Mouse (Mus musculus) neutrophil, adult 5-6 weeks (primary cell): ENCODE data around the gene Atg7. TPM values are rescaled to one million over a fixed set of nuclear protein-coding genes. Genes with fewer than 3 reads are reported as not detected.
A peak's percentile ranks its signal among the peaks of the same experiment; 100 is the strongest.
"Not testable (repeated sequence)": the region's sequence is repeated elsewhere in the genome, so short reads cannot be mapped to it uniquely, and the experiment has no call there.

ENCODE experiments used
- ATAC-seq: fragments of 151-379, 151-347 bp; 2 replicates; pipeline ENCODE4 v1.8.0; 2017; ENCODE audit warnings: mild to moderate bottlenecking, moderate TSS enrichment; ENCODE audit not compliant: insufficient number of reproducible peaks, poor library complexity, low FRiP score, severe bottlenecking; ENCODE audit errors: extremely low read depth
- total RNA-seq: library from RNA; stranded (forward); fragments of 200-1000 nt; gene quantifications from 2 replicates; pipeline ENCODE4 v1.2.3, GENCODE M21; 2017

Atg7 gene
- total RNA-seq, 1 experiment from 2014 or later = 74.5 TPM

DNA sequence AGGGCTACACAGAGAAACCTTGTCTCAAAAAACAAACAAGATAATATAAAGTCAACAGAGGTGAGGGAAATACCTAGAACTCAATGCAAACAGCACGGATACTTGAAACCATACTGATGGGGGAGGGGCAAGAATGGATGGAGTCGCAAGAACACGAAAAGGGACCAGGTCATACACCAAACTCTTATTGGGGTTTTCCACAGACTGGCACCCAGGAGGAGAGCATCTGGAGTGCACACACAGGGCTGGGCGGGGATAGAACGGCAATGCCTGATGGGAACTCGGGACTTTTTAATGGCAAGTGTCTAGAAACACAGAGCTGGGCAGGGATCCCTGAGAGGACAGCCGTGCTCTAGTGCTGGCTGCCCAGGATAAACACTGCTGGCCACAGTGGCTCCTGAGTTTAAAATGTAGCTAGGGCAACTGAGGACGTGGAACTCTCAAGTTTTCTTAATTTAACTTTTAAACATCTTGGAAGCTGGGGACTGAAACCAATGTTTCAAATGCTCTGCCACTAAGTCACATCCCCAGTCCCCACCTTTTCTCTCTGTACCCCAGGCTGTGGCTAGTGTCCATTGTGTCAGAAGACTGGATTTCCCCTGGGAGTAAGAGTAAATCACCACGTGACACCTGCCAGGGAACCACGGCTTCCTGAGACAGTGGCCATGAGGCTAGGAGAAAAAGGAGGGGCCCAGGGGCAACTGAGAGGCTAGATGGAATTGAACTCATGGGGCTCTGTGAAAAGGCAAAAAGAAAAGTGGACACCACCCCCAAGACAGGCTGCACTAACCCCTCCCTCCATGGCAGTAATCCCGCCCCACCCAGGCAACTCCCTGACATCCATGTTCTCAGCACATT, 243.8 kb downstream of the Atg7 start:
- ATAC-seq = no peak

DNA sequence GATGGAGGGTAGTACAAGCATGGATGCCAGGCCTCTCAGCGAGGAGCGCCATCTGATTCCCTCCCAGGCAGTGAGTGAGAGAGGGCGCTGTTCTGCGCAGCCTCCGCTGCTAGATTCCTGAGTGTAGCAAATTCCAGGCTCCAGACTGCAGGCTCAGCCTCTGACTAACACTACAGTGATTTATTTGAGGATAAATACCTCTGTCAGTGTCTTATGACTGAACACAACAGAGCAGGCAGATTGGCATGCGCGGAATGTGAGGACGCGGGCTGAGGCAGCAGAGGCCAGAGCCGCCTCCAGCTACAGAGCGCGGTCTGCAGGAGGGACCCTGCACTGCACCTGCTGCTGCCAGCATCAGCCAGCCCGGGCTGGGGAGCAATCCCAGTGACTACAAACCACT, 246.0 kb downstream of the Atg7 start:
- ATAC-seq = no peak

- not testable (repeated sequence) for ATAC-seq
Measured at GRCm38 (mm10) chr6:114889971-114890370, 247.1 kb downstream of the Atg7 start.

- ATAC-seq = no peak
Measured at GRCm38 (mm10) chr6:114890411-114891115, 247.7 kb downstream of the Atg7 start.

DNA sequence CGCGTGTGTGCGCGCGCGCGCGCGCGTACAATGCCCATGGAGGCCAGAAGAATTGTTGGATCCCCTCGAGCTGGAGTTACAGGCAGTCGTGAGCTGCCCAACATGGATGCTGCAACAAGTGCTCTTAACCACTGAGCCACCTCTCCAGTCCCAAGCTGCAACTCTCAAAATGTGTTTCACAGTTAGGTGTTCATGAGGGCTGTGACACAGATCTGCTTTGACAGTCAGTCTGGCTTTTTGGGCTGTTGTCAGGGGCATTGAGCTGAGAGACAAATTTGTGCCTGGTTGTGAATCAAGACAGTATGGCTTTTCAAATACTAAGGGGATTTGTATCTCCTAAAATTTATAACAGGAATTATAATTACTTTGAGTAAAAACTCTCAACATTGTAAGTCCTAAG, 248.4 kb downstream of the Atg7 start:
- ATAC-seq = no peak

GRCm38 (mm10) chr6:114891771-114892170, 248.9 kb downstream of the Atg7 start:
- ATAC-seq = no peak

DNA sequence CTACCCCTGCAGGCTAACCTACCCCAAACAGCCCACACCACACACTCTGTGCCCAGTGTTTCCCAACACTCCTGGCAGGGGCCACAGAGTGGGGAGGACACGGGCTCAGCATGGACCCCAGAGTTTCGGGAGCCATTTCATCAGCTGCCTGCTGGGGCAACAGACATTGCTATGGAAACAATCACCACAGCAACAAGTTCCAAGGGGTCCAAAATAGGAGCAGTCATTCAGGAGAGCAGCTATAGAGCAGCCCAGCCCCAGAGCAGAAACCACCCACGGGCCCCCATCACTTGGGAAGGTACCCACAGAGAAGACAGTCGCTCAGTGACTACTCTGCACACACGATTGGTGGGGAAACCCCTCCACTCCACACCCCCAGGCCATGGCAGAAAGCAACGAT, 249.5 kb downstream of the Atg7 start:
- ATAC-seq = no peak

DNA sequence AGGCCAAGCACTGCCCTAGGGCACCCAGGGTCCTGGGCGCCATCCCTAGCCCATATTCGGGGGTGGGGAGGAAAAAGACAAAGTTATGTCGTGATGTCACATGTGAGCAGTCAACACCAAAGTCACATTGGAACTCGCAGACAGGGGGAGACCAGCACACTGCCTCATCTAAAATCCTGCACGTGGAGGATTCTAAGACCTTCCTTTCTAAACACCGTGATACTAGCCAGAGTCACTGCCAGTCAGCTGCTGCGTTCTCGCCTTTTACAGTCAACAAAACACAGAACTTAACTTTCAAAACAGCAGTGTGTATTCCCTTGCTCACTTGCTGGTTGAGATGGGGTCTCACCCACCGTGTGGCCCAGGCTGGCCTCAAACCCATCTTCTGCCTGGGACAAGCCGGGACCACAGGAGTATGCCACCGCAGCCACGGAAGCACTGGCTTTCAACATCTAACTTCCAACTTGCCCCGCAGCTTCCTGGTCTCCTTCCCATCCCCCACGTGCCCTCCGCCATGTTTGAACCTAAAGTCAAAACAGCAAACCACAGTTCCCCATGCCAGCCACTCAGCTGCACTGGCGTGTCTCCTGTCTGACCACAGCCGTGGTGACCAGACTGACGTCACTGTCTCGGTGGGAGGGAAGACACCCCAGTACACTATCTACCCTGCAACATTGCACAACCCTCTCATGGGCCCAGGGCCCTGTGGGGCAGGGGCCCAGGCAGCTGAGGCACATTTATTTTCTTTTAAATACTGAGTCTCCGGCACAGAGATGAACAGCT, 250.7 kb downstream of the Atg7 start:
- peak; percentile 92 for ATAC-seq

GRCm38 (mm10) chr6:114894548-114895106, 251.7 kb downstream of the Atg7 start:
- peak; percentile 21 for ATAC-seq

DNA sequence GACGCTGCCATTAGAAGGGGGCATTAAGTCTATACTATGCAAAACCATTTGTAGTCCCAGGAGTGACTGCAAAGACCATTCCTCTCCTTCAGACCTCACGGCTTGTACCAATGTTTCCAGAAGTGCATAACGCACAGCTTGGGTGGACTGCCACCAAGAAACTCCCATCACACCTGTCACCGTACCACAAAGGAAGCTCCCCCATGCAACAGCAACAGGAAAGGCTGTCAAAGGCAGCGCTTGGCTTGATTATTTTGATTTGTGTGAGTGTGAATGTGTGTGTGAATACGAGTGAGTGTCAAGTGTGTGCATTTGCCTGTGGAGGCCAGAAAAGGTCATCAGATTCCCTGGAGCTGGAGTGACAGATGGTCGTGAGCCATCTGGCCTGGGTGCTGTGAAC, 252.3 kb downstream of the Atg7 start:
- no peak for ATAC-seq

- no peak for ATAC-seq
Measured at GRCm38 (mm10) chr6:114896281-114896680, 253.4 kb downstream of the Atg7 start.

DNA sequence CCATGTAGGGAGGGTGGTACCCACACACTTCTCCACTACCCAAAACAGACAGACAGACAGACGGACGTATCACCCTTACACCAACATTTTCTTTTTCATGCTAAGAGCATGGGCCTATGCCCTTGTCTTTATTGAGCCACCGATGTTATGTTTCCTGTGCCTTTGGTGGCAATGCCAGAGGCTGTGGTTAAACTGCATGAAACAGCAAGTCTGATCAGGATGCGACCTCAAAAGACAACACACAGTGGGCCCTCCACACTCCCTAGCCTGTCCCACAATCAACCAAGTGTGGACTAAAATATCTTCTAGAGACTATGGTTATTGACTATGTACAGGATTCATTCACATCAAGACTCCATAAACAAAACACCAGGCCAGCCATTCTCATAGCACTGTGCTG, 256.1 kb downstream of the Atg7 start:
- no peak for ATAC-seq

DNA sequence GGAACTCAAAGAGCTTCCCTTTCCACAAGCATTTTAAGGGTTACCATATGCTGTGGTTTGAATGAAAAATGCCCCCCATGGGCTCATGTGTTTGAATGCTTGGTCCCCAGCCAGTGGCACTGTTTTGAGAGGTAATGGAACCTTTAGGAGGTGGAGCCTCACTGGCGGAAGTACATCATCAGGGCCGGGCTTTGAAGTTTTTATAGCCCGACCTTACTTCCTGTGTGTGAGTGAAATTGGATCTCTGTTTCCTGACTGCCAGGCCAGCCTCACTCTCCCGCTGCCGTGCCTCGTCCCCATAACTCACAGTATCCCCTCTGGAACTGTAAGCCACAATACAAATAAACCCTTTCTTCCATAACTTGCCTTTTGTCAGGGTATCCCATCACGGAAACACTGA, 256.8 kb downstream of the Atg7 start:
- ATAC-seq = no peak

DNA sequence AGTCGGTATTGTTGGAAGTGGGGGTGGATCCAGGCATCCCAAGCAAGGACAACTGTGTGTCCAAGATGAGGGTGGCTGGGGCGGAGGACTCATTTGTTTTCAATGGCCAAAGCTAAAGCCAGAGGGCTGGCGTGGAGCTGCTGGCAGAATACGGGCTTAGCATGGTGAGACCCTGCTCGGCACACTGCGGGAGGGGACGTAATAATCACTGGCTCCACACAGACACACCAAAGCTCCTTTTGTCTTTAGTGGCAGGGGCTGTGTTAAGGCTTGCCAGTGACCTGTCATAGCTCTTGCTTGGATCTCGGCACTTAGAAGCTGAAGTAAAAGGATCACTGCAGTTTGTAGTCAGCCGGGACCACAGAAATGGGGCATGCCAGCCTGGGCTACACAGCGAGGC, 257.3 kb downstream of the Atg7 start:
- no peak for ATAC-seq

GRCm38 (mm10) chr6:114901321-114901824, 258.5 kb downstream of the Atg7 start:
- no peak for ATAC-seq

- ATAC-seq = no peak
Measured at GRCm38 (mm10) chr6:114901921-114902320, 259.0 kb downstream of the Atg7 start.

DNA sequence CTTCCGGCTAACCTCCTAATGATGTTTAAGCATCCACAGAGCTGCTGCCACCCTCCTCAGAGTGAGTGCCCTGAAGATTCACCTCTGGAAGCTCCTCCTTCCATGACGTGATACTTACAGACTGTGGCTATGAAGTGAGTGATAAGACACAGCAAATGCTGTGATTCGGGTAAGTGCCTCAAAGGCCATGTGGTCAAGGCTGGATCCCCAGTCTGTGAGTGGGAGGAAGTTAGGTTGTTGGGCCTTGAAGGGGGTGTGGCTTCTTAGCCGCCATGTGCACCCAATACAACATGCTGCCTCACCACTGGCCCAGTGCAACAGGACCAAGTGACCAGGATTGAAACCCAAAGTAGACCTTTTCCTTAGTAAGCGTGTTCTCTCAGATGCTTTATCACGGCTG, 261.3 kb downstream of the Atg7 start:
- ATAC-seq = no peak

DNA sequence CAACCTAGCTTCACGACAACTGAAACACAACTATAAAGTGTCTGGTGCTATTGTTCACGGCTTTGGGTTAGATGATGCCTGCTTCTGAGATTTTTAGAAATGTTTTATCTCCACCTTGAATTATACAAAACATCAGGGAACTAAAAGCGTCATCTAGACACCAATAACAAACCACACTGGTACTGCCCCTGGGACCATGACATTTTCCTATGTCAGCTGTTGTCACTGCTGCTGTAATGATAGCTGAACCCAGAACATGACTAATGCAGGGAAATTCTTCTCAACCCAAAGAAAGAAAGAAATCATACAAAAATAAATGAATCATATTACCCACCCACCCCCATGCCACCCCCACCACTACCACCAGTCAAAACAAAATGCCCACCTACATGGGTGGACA, 261.9 kb downstream of the Atg7 start:
- ATAC-seq = no peak
